Mouse (Mus musculus): ENCODE data around the gene Il16. TPM values are rescaled to one million over a fixed set of nuclear protein-coding genes. Genes with fewer than 3 reads are reported as not detected.

The Il16 gene
- polyA plus RNA-seq, 1 experiment from 2014 or later, result 4.5 TPM

DNA sequence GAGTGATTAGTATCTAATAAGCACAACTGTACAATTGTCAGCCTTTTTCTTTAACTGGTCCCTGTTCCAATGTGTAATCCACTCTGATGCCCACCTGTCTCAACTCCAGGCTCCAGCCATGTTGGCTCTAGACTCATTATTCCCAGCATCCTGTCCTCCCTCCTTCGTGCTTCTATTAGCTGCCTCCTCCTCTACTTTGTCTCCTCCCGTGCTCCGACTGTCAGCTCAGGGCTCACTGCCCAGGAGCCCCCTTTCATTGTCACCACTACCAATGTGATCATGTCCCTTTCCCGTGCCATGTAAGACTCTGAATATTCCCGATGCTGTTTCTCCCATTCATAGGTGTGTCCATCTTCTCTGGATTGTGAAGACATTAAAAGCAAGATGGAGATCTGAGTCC, 16.8 kb upstream of the Il16 start:
- DNase-seq (ENCODE audit: low spot score), result no peak
- Histone ChIP-seq H3K27me3 (replicated peaks; ENCODE audit: control insufficient read depth, insufficient read depth, low read length) (no peaks in the 10 kb centered on the region), H3K9me3 (ENCODE audit: control insufficient read depth, low read length) (no peaks in the 10 kb centered on the region), H3K4me2 (no peak overlapping the region), H3K27ac (ENCODE audit: low read depth, low read length) (no peak overlapping the region), H3K4me3 (ENCODE audit: low read depth, low read length) (no peak overlapping the region), H3K4me1 (replicated peaks; ENCODE audit: control insufficient read depth, insufficient read depth, low read length) (no peaks in the 10 kb centered on the region), H3K9ac (ENCODE audit: low read depth, low read length) (no peak overlapping the region), H3K36me3 (ENCODE audit: control insufficient read depth, insufficient read depth, low read length) (no peaks in the 10 kb centered on the region)
- WGBS, result 79% methylated on average over 5 of the region's 5 CpGs
- ATAC-seq (replicated peaks; ENCODE audit: low FRiP score), result no peak

GRCm38 (mm10) chr7:83751055-83751454, 5.5 kb upstream of the Il16 start:
- Histone ChIP-seq H3K27ac (ENCODE audit: low read depth, low read length) (no peak overlapping the region), H3K9ac (ENCODE audit: low read depth, low read length) (no peak overlapping the region), H3K4me3 (ENCODE audit: low read depth, low read length) (no peak overlapping the region), H3K4me1 (replicated peaks; ENCODE audit: control insufficient read depth, insufficient read depth, low read length) (no peaks in the 10 kb centered on the region), H3K4me2 (no peak overlapping the region), H3K9me3 (ENCODE audit: control insufficient read depth, low read length) (no peaks in the 10 kb centered on the region), H3K36me3 (ENCODE audit: control insufficient read depth, insufficient read depth, low read length) (no peaks in the 10 kb centered on the region), H3K27me3 (replicated peaks; ENCODE audit: control insufficient read depth, insufficient read depth, low read length) (no peaks in the 10 kb centered on the region)
- ATAC-seq (replicated peaks; ENCODE audit: low FRiP score), result no peak
- WGBS, result 63% methylated on average over 1 of the region's 1 CpGs
- DNase-seq (ENCODE audit: low spot score), result no peak

- DNase-seq (ENCODE audit: low spot score), result no peak
- Histone ChIP-seq H3K27me3 (replicated peaks; ENCODE audit: control insufficient read depth, insufficient read depth, low read length) (no peaks in the 10 kb centered on the region), H3K9me3 (ENCODE audit: control insufficient read depth, low read length) (no peaks in the 10 kb centered on the region), H3K36me3 (ENCODE audit: control insufficient read depth, insufficient read depth, low read length) (no peaks in the 10 kb centered on the region), H3K4me2 (no peak overlapping the region), H3K27ac (ENCODE audit: low read depth, low read length) (no peak overlapping the region), H3K4me3 (ENCODE audit: low read depth, low read length) (no peak overlapping the region), H3K9ac (ENCODE audit: low read depth, low read length) (no peak overlapping the region), H3K4me1 (replicated peaks; ENCODE audit: control insufficient read depth, insufficient read depth, low read length) (no peaks in the 10 kb centered on the region)
- 77% methylated on average over 1 of the region's 1 CpGs for WGBS
- no peak for ATAC-seq (replicated peaks; ENCODE audit: low FRiP score)
These were observed 2.9 kb upstream of the Il16 start for GRCm38 (mm10) chr7:83748405-83748804.

GRCm38 (mm10) chr7:83746107-83746687, 671 bp upstream of the Il16 start:
- DNase-seq (ENCODE audit: low spot score) (no peak), ATAC-seq (replicated peaks; ENCODE audit: low FRiP score) (no peak)
- Histone ChIP-seq H3K9me3 (ENCODE audit: control insufficient read depth, low read length) (no peaks in the 10 kb centered on the region), H3K4me2 (no peak overlapping the region), H3K27ac (ENCODE audit: low read depth, low read length) (no peak overlapping the region), H3K9ac (ENCODE audit: low read depth, low read length) (no peak overlapping the region), H3K27me3 (replicated peaks; ENCODE audit: control insufficient read depth, insufficient read depth, low read length) (no peaks in the 10 kb centered on the region), H3K36me3 (ENCODE audit: control insufficient read depth, insufficient read depth, low read length) (no peaks in the 10 kb centered on the region), H3K4me3 (ENCODE audit: low read depth, low read length) (no peak overlapping the region), H3K4me1 (replicated peaks; ENCODE audit: control insufficient read depth, insufficient read depth, low read length) (no peaks in the 10 kb centered on the region)
- 67% methylated on average over 8 of the region's 8 CpGs for WGBS

GRCm38 (mm10) chr7:83745065-83745412, 487 bp downstream of the Il16 start:
- Histone ChIP-seq H3K27me3 (replicated peaks; ENCODE audit: control insufficient read depth, insufficient read depth, low read length) (no peaks in the 10 kb centered on the region), H3K36me3 (ENCODE audit: control insufficient read depth, insufficient read depth, low read length) (no peaks in the 10 kb centered on the region), H3K9ac (ENCODE audit: low read depth, low read length) (no peak overlapping the region), H3K4me1 (replicated peaks; ENCODE audit: control insufficient read depth, insufficient read depth, low read length) (no peaks in the 10 kb centered on the region), H3K4me2 (no peak overlapping the region), H3K27ac (ENCODE audit: low read depth, low read length) (no peak overlapping the region), H3K9me3 (ENCODE audit: control insufficient read depth, low read length) (no peaks in the 10 kb centered on the region), H3K4me3 (ENCODE audit: low read depth, low read length) (no peak overlapping the region)
- WGBS, result 67% methylated on average over 9 of the region's 9 CpGs
- ATAC-seq (replicated peaks; ENCODE audit: low FRiP score) (no peak), DNase-seq (ENCODE audit: low spot score) (no peak)

DNA sequence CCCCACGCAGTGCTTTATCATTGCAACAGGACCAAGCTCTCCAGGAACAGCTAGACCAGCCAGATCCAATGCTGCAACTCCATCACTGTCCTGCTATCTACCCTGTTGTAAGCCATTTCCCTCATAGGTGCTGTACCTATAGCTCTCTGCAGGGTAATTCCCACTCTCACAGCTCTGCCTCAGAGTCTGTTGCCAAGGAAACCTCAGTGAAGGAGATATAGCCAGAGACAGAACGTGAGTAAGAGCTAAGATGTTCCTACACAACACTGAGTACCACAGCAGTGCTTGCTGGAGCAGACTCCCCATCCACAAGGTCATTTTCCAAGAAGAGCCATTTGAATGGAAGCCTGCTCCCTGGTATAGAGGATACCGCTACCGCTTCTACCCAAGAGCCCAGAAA, 1.3 kb downstream of the Il16 start:
- DNase-seq (ENCODE audit: low spot score) (no peak), ATAC-seq (replicated peaks; ENCODE audit: low FRiP score) (no peak)
- Histone ChIP-seq H3K36me3 (ENCODE audit: control insufficient read depth, insufficient read depth, low read length) (no peaks in the 10 kb centered on the region), H3K4me1 (replicated peaks; ENCODE audit: control insufficient read depth, insufficient read depth, low read length) (no peaks in the 10 kb centered on the region), H3K27me3 (replicated peaks; ENCODE audit: control insufficient read depth, insufficient read depth, low read length) (no peaks in the 10 kb centered on the region), H3K4me3 (ENCODE audit: low read depth, low read length) (no peak overlapping the region), H3K9ac (ENCODE audit: low read depth, low read length) (no peak overlapping the region), H3K9me3 (ENCODE audit: control insufficient read depth, low read length) (no peaks in the 10 kb centered on the region), H3K4me2 (no peak overlapping the region), H3K27ac (ENCODE audit: low read depth, low read length) (no peak overlapping the region)
- whole genome bisulfite sequencing, result 76% methylated on average over 4 of the region's 4 CpGs

DNA sequence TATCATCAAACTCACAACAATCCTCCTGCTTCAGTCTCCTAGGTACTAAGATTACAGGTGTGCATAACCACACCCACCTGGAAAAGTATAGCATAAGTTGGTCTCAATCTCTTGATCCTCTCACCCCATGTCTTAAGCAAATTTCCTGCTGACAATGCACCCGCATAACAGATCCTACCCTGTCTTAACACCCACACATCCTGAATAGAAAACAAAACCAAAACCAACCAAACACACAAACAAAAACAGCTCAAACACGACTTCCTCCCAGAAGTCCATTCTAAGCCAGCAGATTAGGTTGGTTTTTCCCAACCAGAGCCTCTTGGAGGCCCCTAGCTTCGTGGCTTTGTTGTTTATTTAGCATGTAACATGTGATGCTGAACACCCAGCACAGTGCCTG, 2.8 kb downstream of the Il16 start:
- Histone ChIP-seq H3K27me3 (replicated peaks; ENCODE audit: control insufficient read depth, insufficient read depth, low read length) (no peaks in the 10 kb centered on the region), H3K4me3 (ENCODE audit: low read depth, low read length) (no peak overlapping the region), H3K27ac (ENCODE audit: low read depth, low read length) (no peak overlapping the region), H3K4me1 (replicated peaks; ENCODE audit: control insufficient read depth, insufficient read depth, low read length) (no peaks in the 10 kb centered on the region), H3K9ac (ENCODE audit: low read depth, low read length) (no peak overlapping the region), H3K36me3 (ENCODE audit: control insufficient read depth, insufficient read depth, low read length) (no peaks in the 10 kb centered on the region), H3K9me3 (ENCODE audit: control insufficient read depth, low read length) (no peaks in the 10 kb centered on the region), H3K4me2 (no peak overlapping the region)
- 49% methylated on average over 3 of the region's 3 CpGs for WGBS
- ATAC-seq (replicated peaks; ENCODE audit: low FRiP score) (no peak), DNase-seq (ENCODE audit: low spot score) (no peak)

DNA sequence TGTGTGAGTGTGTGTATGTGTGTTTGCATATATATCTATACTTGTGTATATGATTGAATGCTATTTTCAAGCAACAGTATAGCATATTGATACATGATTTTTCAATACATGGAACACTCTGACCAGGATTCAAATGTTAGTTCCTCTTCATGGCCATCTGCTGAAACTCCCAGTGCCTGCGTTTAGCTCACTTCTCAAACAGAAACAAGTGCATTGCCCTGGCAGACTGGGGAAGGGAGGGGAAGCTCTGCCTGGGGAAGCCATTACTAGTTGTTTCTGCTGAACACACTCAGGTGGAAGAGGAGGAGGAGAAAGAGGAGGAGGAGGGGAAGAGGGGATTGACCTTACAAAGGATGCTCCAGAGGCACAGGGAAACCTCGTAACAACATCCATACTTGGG, 3.5 kb downstream of the Il16 start:
- H3K4me2 ChIP-seq, result no peak overlapping the region
- ATAC-seq (replicated peaks; ENCODE audit: low FRiP score) (no peak), DNase-seq (ENCODE audit: low spot score) (no peak)
- 72% methylated on average over 2 of the region's 2 CpGs for WGBS
- H3K4me1 ChIP-seq (replicated peaks; ENCODE audit: control insufficient read depth, insufficient read depth, low read length), result no peaks in the 10 kb centered on the region
- H3K27me3 ChIP-seq (replicated peaks; ENCODE audit: control insufficient read depth, insufficient read depth, low read length), result no peaks in the 10 kb centered on the region
- no peak overlapping the region for H3K27ac ChIP-seq (ENCODE audit: low read depth, low read length)
- H3K36me3 ChIP-seq (ENCODE audit: control insufficient read depth, insufficient read depth, low read length), result no peaks in the 10 kb centered on the region
- H3K4me3 ChIP-seq (ENCODE audit: low read depth, low read length), result no peak overlapping the region
- H3K9me3 ChIP-seq (ENCODE audit: control insufficient read depth, low read length), result no peaks in the 10 kb centered on the region
- H3K9ac ChIP-seq (ENCODE audit: low read depth, low read length), result no peak overlapping the region

- 63% methylated on average over 7 of the region's 7 CpGs for WGBS
- Histone ChIP-seq H3K4me3 (ENCODE audit: low read depth, low read length) (no peak overlapping the region), H3K9ac (ENCODE audit: low read depth, low read length) (no peak overlapping the region)
These were observed 5.7 kb downstream of the Il16 start for GRCm38 (mm10) chr7:83739680-83740310.

More at GRCm38 (mm10) chr7:83739680-83740310, 5.7 kb downstream of the Il16 start:
- Histone ChIP-seq H3K9me3 (ENCODE audit: control insufficient read depth, low read length) (no peaks in the 10 kb centered on the region), H3K27me3 (replicated peaks; ENCODE audit: control insufficient read depth, insufficient read depth, low read length) (no peaks in the 10 kb centered on the region), H3K27ac (ENCODE audit: low read depth, low read length) (no peak overlapping the region), H3K36me3 (ENCODE audit: control insufficient read depth, insufficient read depth, low read length) (no peaks in the 10 kb centered on the region), H3K4me1 (replicated peaks; ENCODE audit: control insufficient read depth, insufficient read depth, low read length) (no peaks in the 10 kb centered on the region), H3K4me2 (no peak overlapping the region)
- DNase-seq (ENCODE audit: low spot score), result no peak
- ATAC-seq (replicated peaks; ENCODE audit: low FRiP score), result no peak

Measured in liver, embryonic 11.5 days (tissue).